Mouse (Mus musculus): Measurements from ENCODE around the gene Creb3l2. TPM values are rescaled to one million over a fixed set of nuclear protein-coding genes. Genes with fewer than 3 reads are reported as not detected.

Creb3l2 gene
- polyA plus RNA-seq, 1 experiment, result 6.8 TPM

DNA sequence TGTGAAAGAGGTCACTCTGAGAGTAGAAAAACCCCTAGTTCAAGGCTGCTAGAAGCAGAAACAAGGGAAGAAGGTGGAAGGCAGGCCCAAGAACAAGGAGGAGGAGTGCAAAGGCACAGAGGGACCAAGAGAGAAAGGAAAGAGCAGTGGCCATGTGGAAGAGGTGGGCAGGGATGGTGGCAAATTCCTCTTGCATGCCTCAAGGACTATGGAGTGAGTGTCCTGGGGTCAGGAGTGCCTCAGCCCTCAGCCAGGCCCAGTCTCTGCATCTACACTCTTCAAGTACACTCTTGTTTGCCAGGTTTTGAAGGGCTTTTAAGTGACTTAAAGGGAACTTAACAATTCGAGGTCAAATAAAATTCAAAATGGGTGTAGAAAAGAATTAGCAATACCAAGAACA lies 18.6 kb downstream of the Creb3l2 start:
- DNase-seq (ENCODE audit: low read depth in 1 of 2, low spot score in 2 of 2), result no peak
- Histone ChIP-seq H3K4me1 (ENCODE audit: control insufficient read depth, insufficient read depth, insufficient read length) (peaks cover 20% of the 10 kb centered on the region), H3K27ac (ENCODE audit: insufficient read depth, low read length) (no peak overlapping the region), H3K4me3 (ENCODE audit: extremely low read depth, insufficient read depth, insufficient read length) (no peak overlapping the region), H3K36me3 (ENCODE audit: control insufficient read depth, insufficient read depth, low read length) (no peaks in the 10 kb centered on the region), H3K27me3 (ENCODE audit: control insufficient read depth, insufficient read depth, low read length) (no peaks in the 10 kb centered on the region)
- 71% methylated on average over 1 of the region's 1 CpGs for WGBS
- TF ChIP-seq POLR2A (IDR thresholded peaks at IDR 0.05; ENCODE audit: low read depth, low read length) (no peak), CTCF (IDR thresholded peaks at IDR 0.05; ENCODE audit: extremely low read depth, insufficient read depth, insufficient read length, insufficient replicate concordance) (no peak)

DNA sequence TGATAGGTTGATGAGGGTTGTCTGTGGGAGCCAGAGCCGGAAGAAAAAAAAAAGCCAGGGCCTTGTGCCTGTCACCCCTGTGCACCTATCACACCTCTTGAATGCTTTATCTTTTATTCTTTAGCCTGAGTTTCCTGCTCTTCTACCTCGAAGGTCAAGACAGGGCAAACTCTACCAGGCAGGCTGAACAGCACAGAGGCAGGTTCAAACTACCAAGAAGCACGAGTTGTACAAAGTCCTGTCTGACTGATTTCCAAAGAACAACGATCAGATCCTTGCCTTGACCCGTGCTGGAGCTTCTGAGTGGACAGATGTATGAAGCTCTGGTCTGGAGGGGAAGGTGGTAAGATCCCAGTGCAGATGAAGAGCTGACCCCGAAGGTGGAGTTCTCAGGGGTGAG lies 20.8 kb downstream of the Creb3l2 start:
- TF ChIP-seq CTCF (IDR thresholded peaks at IDR 0.05; ENCODE audit: extremely low read depth, insufficient read depth, insufficient read length, insufficient replicate concordance) (no peak), POLR2A (IDR thresholded peaks at IDR 0.05; ENCODE audit: low read depth, low read length) (no peak)
- Histone ChIP-seq H3K27ac (ENCODE audit: insufficient read depth, low read length) (no peak overlapping the region), H3K4me1 (ENCODE audit: control insufficient read depth, insufficient read depth, insufficient read length) (peaks cover 3% of the 10 kb centered on the region; the same call in 1 of the 2 replicates), H3K27me3 (ENCODE audit: control insufficient read depth, insufficient read depth, low read length) (no peaks in the 10 kb centered on the region), H3K36me3 (ENCODE audit: control insufficient read depth, insufficient read depth, low read length) (no peaks in the 10 kb centered on the region), H3K4me3 (ENCODE audit: extremely low read depth, insufficient read depth, insufficient read length) (no peak overlapping the region)
- 81% methylated on average over 6 of the region's 6 CpGs for WGBS
- no peak for DNase-seq (ENCODE audit: low read depth in 1 of 2, low spot score in 2 of 2)

DNA sequence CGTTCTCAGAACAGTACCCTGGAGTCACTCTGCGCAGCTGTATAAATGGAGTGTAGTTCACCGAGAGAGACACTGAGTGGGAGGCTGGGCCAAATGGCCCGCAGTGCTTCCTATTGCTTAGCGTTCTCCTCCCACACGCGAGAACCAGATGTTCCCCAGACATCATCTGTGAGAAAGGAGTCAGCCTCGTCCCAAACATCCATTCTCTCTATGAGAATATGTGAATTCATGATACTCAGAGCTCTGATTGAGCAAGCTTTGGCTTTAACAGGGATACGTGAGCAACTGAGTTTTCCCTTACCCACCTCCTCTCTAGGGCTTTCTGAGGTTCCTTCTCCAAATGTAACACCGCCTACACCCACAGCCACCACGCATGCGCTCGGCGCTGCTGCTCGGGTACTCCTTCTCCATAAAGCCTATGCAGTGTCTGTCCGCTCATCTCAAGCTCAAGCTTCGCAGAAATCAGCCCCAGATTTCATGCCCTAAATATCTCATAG lies 22.5 kb downstream of the Creb3l2 start:
- Histone ChIP-seq H3K27me3 (ENCODE audit: control insufficient read depth, insufficient read depth, low read length) (no peaks in the 10 kb centered on the region), H3K4me3 (ENCODE audit: extremely low read depth, insufficient read depth, insufficient read length) (no peak overlapping the region), H3K27ac (ENCODE audit: insufficient read depth, low read length) (no peak overlapping the region), H3K36me3 (ENCODE audit: control insufficient read depth, insufficient read depth, low read length) (no peaks in the 10 kb centered on the region), H3K4me1 (ENCODE audit: control insufficient read depth, insufficient read depth, insufficient read length) (no peaks in the 10 kb centered on the region)
- WGBS, result 42% methylated on average over 17 of the region's 17 CpGs
- DNase-seq (ENCODE audit: low read depth in 1 of 2, low spot score in 2 of 2), result peak in 1 of 2 experiments; percentile 30
- TF ChIP-seq POLR2A (IDR thresholded peaks at IDR 0.05; ENCODE audit: low read depth, low read length), result no peak
- no peak for TF ChIP-seq CTCF (IDR thresholded peaks at IDR 0.05; ENCODE audit: extremely low read depth, insufficient read depth, insufficient read length, insufficient replicate concordance)

DNA sequence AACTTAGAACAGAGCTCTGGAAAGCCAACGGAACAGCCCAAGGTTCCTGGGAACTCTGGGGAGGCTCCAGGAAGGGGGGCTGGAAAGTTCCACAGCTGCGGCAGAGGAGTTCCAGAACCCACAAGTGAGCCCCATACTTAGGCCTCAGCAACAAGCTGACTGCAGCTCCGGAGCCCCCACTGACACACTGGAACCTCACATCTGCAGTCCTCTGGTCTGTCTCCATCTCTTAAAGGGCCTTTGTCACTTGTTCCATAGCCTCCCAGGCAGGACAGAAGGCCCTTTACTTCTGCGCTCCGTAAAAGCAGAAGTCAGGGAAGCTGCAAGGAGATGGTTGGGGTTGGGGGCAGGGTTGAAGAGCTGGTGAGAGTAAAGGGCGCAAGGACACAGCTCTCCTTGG lies 23.0 kb downstream of the Creb3l2 start:
- no peak for DNase-seq (ENCODE audit: low read depth in 1 of 2, low spot score in 2 of 2)
- TF ChIP-seq POLR2A (IDR thresholded peaks at IDR 0.05; ENCODE audit: low read depth, low read length), result no peak
- TF ChIP-seq CTCF (IDR thresholded peaks at IDR 0.05; ENCODE audit: extremely low read depth, insufficient read depth, insufficient read length, insufficient replicate concordance), result no peak
- Histone ChIP-seq H3K4me1 (ENCODE audit: control insufficient read depth, insufficient read depth, insufficient read length) (no peaks in the 10 kb centered on the region), H3K4me3 (ENCODE audit: extremely low read depth, insufficient read depth, insufficient read length) (no peak overlapping the region), H3K27ac (ENCODE audit: insufficient read depth, low read length) (peak overlapping the region; percentile 42), H3K27me3 (ENCODE audit: control insufficient read depth, insufficient read depth, low read length) (no peaks in the 10 kb centered on the region), H3K36me3 (ENCODE audit: control insufficient read depth, insufficient read depth, low read length) (no peaks in the 10 kb centered on the region)
- 52% methylated on average over 6 of the region's 6 CpGs for WGBS

DNA sequence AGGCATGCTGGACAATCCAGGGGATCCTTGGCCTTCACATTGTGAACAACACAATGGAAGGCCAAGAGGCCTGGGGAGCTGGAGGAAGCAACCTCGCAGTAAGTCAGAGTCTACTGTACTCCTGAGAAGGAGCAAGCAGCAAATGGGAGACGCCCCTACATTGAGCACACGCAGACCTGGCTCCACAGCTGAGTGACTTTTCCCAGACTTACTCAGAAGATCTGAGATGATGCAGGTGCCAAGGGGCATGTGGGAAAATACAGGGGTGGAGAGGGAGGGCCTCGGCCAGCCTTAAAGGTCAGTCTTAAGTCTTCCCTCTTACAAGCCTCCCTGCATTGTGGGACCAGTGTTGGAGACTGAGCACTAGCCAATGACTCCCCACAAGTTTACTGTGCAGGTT lies 25.2 kb downstream of the Creb3l2 start:
- H3K4me3 ChIP-seq (ENCODE audit: extremely low read depth, insufficient read depth, insufficient read length), result no peak overlapping the region
- no peaks in the 10 kb centered on the region for H3K4me1 ChIP-seq (ENCODE audit: control insufficient read depth, insufficient read depth, insufficient read length)
- no peak overlapping the region for H3K27ac ChIP-seq (ENCODE audit: insufficient read depth, low read length)
- no peaks in the 10 kb centered on the region for H3K36me3 ChIP-seq (ENCODE audit: control insufficient read depth, insufficient read depth, low read length)
- TF ChIP-seq CTCF (IDR thresholded peaks at IDR 0.05; ENCODE audit: extremely low read depth, insufficient read depth, insufficient read length, insufficient replicate concordance), result no peak
- no peak for TF ChIP-seq POLR2A (IDR thresholded peaks at IDR 0.05; ENCODE audit: low read depth, low read length)
- no peaks in the 10 kb centered on the region for H3K27me3 ChIP-seq (ENCODE audit: control insufficient read depth, insufficient read depth, low read length)
- DNase-seq (ENCODE audit: low read depth in 1 of 2, low spot score in 2 of 2), result no peak
- WGBS, result 91% methylated on average over 4 of the region's 4 CpGs

DNA sequence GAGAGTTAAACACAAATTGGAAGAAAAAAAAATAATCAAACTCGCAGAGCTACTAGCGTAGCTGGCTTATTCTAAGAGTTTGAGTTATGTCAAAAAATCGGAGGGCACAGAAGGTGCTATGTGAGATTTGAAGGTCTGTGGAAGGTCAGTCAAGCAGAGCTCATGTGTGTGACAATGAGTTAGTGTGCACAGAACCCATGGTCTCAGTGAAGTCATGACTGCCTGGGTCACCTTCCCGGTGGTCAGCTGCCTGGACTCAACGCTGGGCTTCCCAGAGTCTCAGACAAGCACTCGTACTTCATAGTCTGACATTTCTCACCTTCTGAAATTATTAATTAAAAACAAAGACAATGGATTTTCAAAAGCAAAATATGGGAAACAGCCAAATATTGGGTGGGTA lies 26.4 kb downstream of the Creb3l2 start:
- Histone ChIP-seq H3K4me3 (ENCODE audit: extremely low read depth, insufficient read depth, insufficient read length) (no peak overlapping the region), H3K27me3 (ENCODE audit: control insufficient read depth, insufficient read depth, low read length) (no peaks in the 10 kb centered on the region), H3K27ac (ENCODE audit: insufficient read depth, low read length) (no peak overlapping the region), H3K36me3 (ENCODE audit: control insufficient read depth, insufficient read depth, low read length) (no peaks in the 10 kb centered on the region), H3K4me1 (ENCODE audit: control insufficient read depth, insufficient read depth, insufficient read length) (no peaks in the 10 kb centered on the region)
- TF ChIP-seq POLR2A (IDR thresholded peaks at IDR 0.05; ENCODE audit: low read depth, low read length) (no peak), CTCF (IDR thresholded peaks at IDR 0.05; ENCODE audit: extremely low read depth, insufficient read depth, insufficient read length, insufficient replicate concordance) (no peak)
- no peak for DNase-seq (ENCODE audit: low read depth in 1 of 2, low spot score in 2 of 2)
- 93% methylated on average over 6 of the region's 6 CpGs for WGBS

DNA sequence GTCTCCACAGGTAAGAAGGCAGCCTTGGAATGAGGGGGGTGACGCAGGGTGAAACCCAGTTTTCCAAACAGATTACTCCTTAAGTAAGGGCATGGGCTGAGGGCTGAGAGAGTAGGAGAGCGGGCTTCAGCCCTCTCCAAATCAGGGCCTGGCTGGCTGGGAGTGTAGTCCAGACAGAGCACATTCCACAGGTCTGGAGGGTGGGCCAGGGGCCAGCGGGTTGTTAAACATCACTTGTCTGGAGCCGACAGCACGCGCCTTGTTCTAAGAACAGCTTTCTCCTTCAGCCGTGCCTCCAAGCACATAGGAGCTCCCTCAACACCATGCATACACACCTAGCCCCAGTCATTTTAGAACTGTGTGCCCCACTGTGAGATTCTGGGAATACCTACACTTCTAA lies 26.9 kb downstream of the Creb3l2 start:
- DNase-seq (ENCODE audit: low read depth in 1 of 2, low spot score in 2 of 2), result no peak
- Histone ChIP-seq H3K36me3 (ENCODE audit: control insufficient read depth, insufficient read depth, low read length) (no peaks in the 10 kb centered on the region), H3K4me1 (ENCODE audit: control insufficient read depth, insufficient read depth, insufficient read length) (no peaks in the 10 kb centered on the region), H3K27me3 (ENCODE audit: control insufficient read depth, insufficient read depth, low read length) (no peaks in the 10 kb centered on the region), H3K4me3 (ENCODE audit: extremely low read depth, insufficient read depth, insufficient read length) (no peak overlapping the region), H3K27ac (ENCODE audit: insufficient read depth, low read length) (no peak overlapping the region)
- 93% methylated on average over 7 of the region's 7 CpGs for WGBS
- TF ChIP-seq POLR2A (IDR thresholded peaks at IDR 0.05; ENCODE audit: low read depth, low read length) (no peak), CTCF (IDR thresholded peaks at IDR 0.05; ENCODE audit: extremely low read depth, insufficient read depth, insufficient read length, insufficient replicate concordance) (no peak)
